ENCODE assay signal across 26 mouse cellular contexts in the genomic region with DNA sequence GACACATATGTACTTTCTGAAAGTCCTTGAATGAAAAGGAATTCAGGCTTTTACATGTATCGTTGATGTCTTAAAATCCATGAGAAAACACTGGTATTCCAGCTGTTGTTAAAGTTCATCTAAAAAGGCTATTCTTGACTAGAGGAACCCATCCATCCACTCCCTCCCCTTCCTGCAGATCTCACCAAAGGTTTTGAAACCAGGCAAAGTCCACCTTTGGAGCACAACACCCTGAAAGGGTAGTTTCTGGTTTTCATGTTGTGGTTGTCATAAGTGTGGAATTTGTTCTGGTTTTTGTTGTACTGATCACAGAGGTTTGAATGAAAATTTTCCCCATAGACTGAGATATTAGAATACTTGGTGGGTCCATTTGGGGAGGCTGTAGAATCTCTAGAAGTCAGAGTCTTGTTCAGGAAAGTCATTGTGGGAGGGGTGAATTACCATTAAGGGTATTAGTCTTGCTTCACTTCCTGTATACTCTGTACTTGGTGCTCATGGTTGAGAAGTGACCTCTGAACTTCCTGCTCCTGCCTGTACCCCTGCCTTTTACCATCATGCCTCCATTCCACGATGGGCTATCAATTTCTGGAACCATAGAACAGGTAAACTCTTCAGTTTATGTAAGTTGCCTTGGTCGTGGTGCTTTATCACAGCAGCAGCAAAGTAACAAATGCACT. TPM values are rescaled to one million over a fixed set of nuclear protein-coding genes. Genes with fewer than 3 reads are reported as not detected.
DNase-seq lines count a peak whose midpoint lies in the region; ATAC-seq and TF ChIP-seq lines count a peak whose summit lies in the region.
"Had no signal": no experiment of that assay in that cellular context is flagged by ENCODE, and none has a peak within 500 bp of the region (broad histone marks: within the 10 kb centered on the region; RNA-seq: fewer than 3 reads in every experiment).

No protein-coding gene starts in this region.

- no peak overlapping the region for H3K4me2 ChIP-seq in intestine, embryonic 16.5 days (ENCODE audit: low read depth, low read length)
- no peak overlapping the region for H3K4me2 ChIP-seq in intestine, embryonic 15.5 days (replicated peaks)
- no peak overlapping the region for H3K4me2 ChIP-seq in liver, embryonic 12.5 days
- no peak overlapping the region for H3K4me2 ChIP-seq in intestine, postnatal 0 days (replicated peaks; ENCODE audit: low read depth)
- H3K4me2 ChIP-seq: embryonic facial prominence, embryonic 12.5 days; embryonic facial prominence, embryonic 15.5 days; forebrain, embryonic 15.5 days; heart, embryonic 13.5 days; hindbrain, embryonic 14.5 days had no signal

- H3K36me3 ChIP-seq in intestine, embryonic 16.5 days (ENCODE audit: control insufficient read depth, insufficient read depth, low read length) = no peaks in the 10 kb centered on the region
- H3K36me3 ChIP-seq in intestine, embryonic 15.5 days = no peaks in the 10 kb centered on the region
- H3K36me3 ChIP-seq in liver, adult 2 months (ENCODE audit: control insufficient read depth, insufficient read depth, low read length) = peaks cover 3% of the 10 kb centered on the region
- no peaks in the 10 kb centered on the region for H3K36me3 ChIP-seq in liver, embryonic 12.5 days
- H3K36me3 ChIP-seq in intestine, postnatal 0 days (ENCODE audit: control insufficient read depth, insufficient read depth) = no peaks in the 10 kb centered on the region
- H3K36me3 ChIP-seq in small intestine, adult 2 months (ENCODE audit: control insufficient read depth, insufficient read depth, low read length) = no peaks in the 10 kb centered on the region
- H3K36me3 ChIP-seq: embryonic facial prominence, embryonic 12.5 days; embryonic facial prominence, embryonic 15.5 days; forebrain, embryonic 15.5 days; heart, embryonic 10.5 days; heart, embryonic 13.5 days had no signal

- peaks cover 6% of the 10 kb centered on the region; the same call in 1 of the 2 replicates for H3K4me1 ChIP-seq in intestine, embryonic 16.5 days (ENCODE audit: control insufficient read depth, insufficient read depth, low read length)
- no peaks in the 10 kb centered on the region for H3K4me1 ChIP-seq in intestine, embryonic 15.5 days (replicated peaks)
- peaks cover 43% of the 10 kb centered on the region for H3K4me1 ChIP-seq in liver, adult 2 months (ENCODE audit: control insufficient read depth, insufficient read depth, low read length)
- no peaks in the 10 kb centered on the region for H3K4me1 ChIP-seq in liver, embryonic 12.5 days
- H3K4me1 ChIP-seq in intestine, postnatal 0 days (replicated peaks; ENCODE audit: control insufficient read depth, insufficient read depth, low read length) = peaks cover 7% of the 10 kb centered on the region; the same call in 1 of the 2 replicates
- H3K4me1 ChIP-seq in small intestine, adult 2 months (ENCODE audit: control insufficient read depth, insufficient read depth, insufficient read length, low read length) = peaks cover 20% of the 10 kb centered on the region
- H3K4me1 ChIP-seq: embryonic facial prominence, embryonic 12.5 days; embryonic facial prominence, embryonic 15.5 days; forebrain, embryonic 15.5 days; heart, embryonic 10.5 days; heart, embryonic 13.5 days had no signal

- peak; percentile 56 for ATAC-seq in intestine, embryonic 16.5 days
- no peak for ATAC-seq in intestine, embryonic 15.5 days
- no peak for ATAC-seq in liver, embryonic 12.5 days
- ATAC-seq in intestine, postnatal 0 days = 0 out of 2 replicates have a peak, but pooled peaks have one; percentile 49
- ATAC-seq: forebrain, embryonic 15.5 days; Patski had no signal

- TF ChIP-seq POLR2A in liver, adult 2 months (IDR thresholded peaks at IDR 0.05; ENCODE audit: extremely low read depth, insufficient read depth, low read length) = no peak
- no peak for TF ChIP-seq POLR2A in small intestine, adult 2 months (IDR thresholded peaks at IDR 0.05; ENCODE audit: low read depth, low read length)

- H3K9me3 ChIP-seq in intestine, embryonic 16.5 days (ENCODE audit: control insufficient read depth, low read length) = no peaks in the 10 kb centered on the region
- H3K9me3 ChIP-seq in intestine, embryonic 15.5 days = no peaks in the 10 kb centered on the region
- H3K9me3 ChIP-seq in liver, embryonic 12.5 days (replicated peaks) = no peaks in the 10 kb centered on the region
- H3K9me3 ChIP-seq in intestine, postnatal 0 days (ENCODE audit: control insufficient read depth) = no peaks in the 10 kb centered on the region
- H3K9me3 ChIP-seq: embryonic facial prominence, embryonic 12.5 days; embryonic facial prominence, embryonic 15.5 days; forebrain, embryonic 15.5 days; heart, embryonic 10.5 days; heart, embryonic 13.5 days had no signal

- no peak for TF ChIP-seq CTCF in liver, adult 2 months (IDR thresholded peaks at IDR 0.05; ENCODE audit: low read depth, low read length)
- TF ChIP-seq CTCF in intestine, postnatal 0 days (IDR thresholded peaks at IDR 0.05; ENCODE audit: low read depth) = no peak
- TF ChIP-seq CTCF in small intestine, adult 2 months (IDR thresholded peaks at IDR 0.05; ENCODE audit: extremely low read depth, insufficient read length, insufficient replicate concordance, low read depth, low read length) = no peak

- peak overlapping the region; percentile 41; the same call in 1 of the 2 replicates for H3K27ac ChIP-seq in intestine, embryonic 16.5 days (ENCODE audit: low read length)
- no peak overlapping the region for H3K27ac ChIP-seq in intestine, embryonic 15.5 days
- H3K27ac ChIP-seq in liver, adult 2 months (replicated peaks; ENCODE audit: insufficient read depth, low read depth, low read length) = peak overlapping the region; percentile 99
- H3K27ac ChIP-seq in liver, embryonic 12.5 days = no peak overlapping the region
- no peak overlapping the region for H3K27ac ChIP-seq in intestine, postnatal 0 days (ENCODE audit: low read depth, low read length)
- peak overlapping the region; percentile 50 for H3K27ac ChIP-seq in small intestine, adult 2 months (ENCODE audit: insufficient read depth, low read depth, low read length)
- H3K27ac ChIP-seq: embryonic facial prominence, embryonic 12.5 days; embryonic facial prominence, embryonic 15.5 days; forebrain, embryonic 15.5 days; heart, adult 2 months; heart, embryonic 10.5 days; heart, embryonic 13.5 days; hindbrain, embryonic 14.5 days had no signal

- 73% methylated on average over 3 of the region's 3 CpGs for WGBS in intestine, embryonic 16.5 days
- WGBS in intestine, embryonic 15.5 days = 83% methylated on average over 3 of the region's 3 CpGs
- WGBS in liver, adult 2 months = 32% methylated on average over 3 of the region's 3 CpGs
- WGBS in liver, embryonic 12.5 days (ENCODE audit: insufficient replicate concordance) = 54% methylated on average over 3 of the region's 3 CpGs
- 65% methylated on average over 3 of the region's 3 CpGs for WGBS in intestine, postnatal 0 days
- 60% methylated on average over 3 of the region's 3 CpGs for WGBS in small intestine, adult 2 months

- H3K9ac ChIP-seq in intestine, embryonic 16.5 days (ENCODE audit: low read depth, low read length) = no peak overlapping the region
- H3K9ac ChIP-seq in intestine, embryonic 15.5 days = no peak overlapping the region
- no peak overlapping the region for H3K9ac ChIP-seq in liver, adult 2 months (ENCODE audit: low read depth, low read length)
- no peak overlapping the region for H3K9ac ChIP-seq in liver, embryonic 12.5 days
- H3K9ac ChIP-seq in intestine, postnatal 0 days (ENCODE audit: low read depth, low read length) = no peak overlapping the region
- H3K9ac ChIP-seq: embryonic facial prominence, embryonic 12.5 days; embryonic facial prominence, embryonic 15.5 days; forebrain, embryonic 15.5 days; heart, embryonic 13.5 days; hindbrain, embryonic 14.5 days had no signal

- H3K79me2 ChIP-seq in liver, adult 2 months (ENCODE audit: control insufficient read depth, insufficient read depth, low read length) = peaks cover 42% of the 10 kb centered on the region

- no peak overlapping the region for H3K4me3 ChIP-seq in intestine, embryonic 16.5 days (ENCODE audit: low read length)
- no peak overlapping the region for H3K4me3 ChIP-seq in intestine, embryonic 15.5 days (replicated peaks)
- no peak overlapping the region for H3K4me3 ChIP-seq in liver, adult 2 months (ENCODE audit: insufficient read depth, low read depth, low read length)
- no peak overlapping the region for H3K4me3 ChIP-seq in liver, embryonic 12.5 days
- H3K4me3 ChIP-seq in intestine, postnatal 0 days (ENCODE audit: low read depth, low read length) = no peak overlapping the region
- H3K4me3 ChIP-seq in small intestine, adult 2 months (ENCODE audit: low read depth, low read length) = no peak overlapping the region
- H3K4me3 ChIP-seq: embryonic facial prominence, embryonic 12.5 days; embryonic facial prominence, embryonic 15.5 days; forebrain, embryonic 15.5 days; heart, adult 2 months; heart, embryonic 10.5 days; heart, embryonic 13.5 days had no signal

- peak; percentile 85 for DNase-seq in liver, adult 2 months (ENCODE audit: extremely low read depth, low read depth, low spot score)
- DNase-seq in Muller cell, postnatal 12 days (ENCODE audit: inconsistent ontology term) = no peak
- no peak for DNase-seq in adrenal gland, postnatal 14 days
- DNase-seq: adrenal gland, postnatal 10 days; cerebellum, adult 11 months; cerebellum, adult 2 months; cerebellum, adult 9-11 months; cerebellum, postnatal 25 days; gastrocnemius, postnatal 10 days; gastrocnemius, postnatal 36 days; heart, adult 2 months; heart, postnatal 14 days; heart, postnatal 4 days had no signal

- no peaks in the 10 kb centered on the region for H3K27me3 ChIP-seq in intestine, embryonic 16.5 days (replicated peaks; ENCODE audit: control insufficient read depth, insufficient read depth, low read length)
- no peaks in the 10 kb centered on the region for H3K27me3 ChIP-seq in intestine, embryonic 15.5 days (replicated peaks)
- H3K27me3 ChIP-seq in liver, adult 2 months (ENCODE audit: control insufficient read depth, insufficient read depth, low read length) = no peaks in the 10 kb centered on the region
- no peaks in the 10 kb centered on the region for H3K27me3 ChIP-seq in liver, embryonic 12.5 days (replicated peaks)
- H3K27me3 ChIP-seq in intestine, postnatal 0 days (replicated peaks; ENCODE audit: control insufficient read depth, insufficient read depth, low read length) = no peaks in the 10 kb centered on the region
- H3K27me3 ChIP-seq in small intestine, adult 2 months (ENCODE audit: control insufficient read depth, insufficient read depth, low read length) = no peaks in the 10 kb centered on the region
- H3K27me3 ChIP-seq: embryonic facial prominence, embryonic 12.5 days; embryonic facial prominence, embryonic 15.5 days; forebrain, embryonic 15.5 days; Patski had no signal

RNA-seq across cellular contexts. Expression of gene Arhgap42, which starts 27.4 kb away (rescaled TPM):
- polyA plus RNA-seq in intestine, embryonic 16.5 days (2015; fragmentation: Nextera tagmentation; extraction: Ambion mirVana) = 28.9 and 30.5 TPM in 2 replicates
- 34.5 and 43.0 TPM in 2 replicates for polyA plus RNA-seq in intestine, embryonic 15.5 days (2015; fragmentation: Nextera tagmentation; extraction: Ambion mirVana)
- total RNA-seq in liver, adult 2 months (2014; rRNA removed) = 28.1 and 30.1 TPM in 2 replicates
- polyA plus RNA-seq in liver, adult 2 months (2012; rRNA removed) = 20.3 and 21.8 TPM in 2 replicates
- 10.6 and 11.6 TPM in 2 replicates for polyA plus RNA-seq in liver, embryonic 12.5 days (2016; fragmentation: Nextera tagmentation; extraction: Ambion mirVana)
- polyA plus RNA-seq in intestine, postnatal 0 days (2015; fragmentation: Nextera tagmentation; extraction: Ambion mirVana) = 23.4 and 27.2 TPM in 2 replicates
- 17.4 and 39.2 TPM in 2 replicates for polyA plus RNA-seq in small intestine, adult 2 months (2012; rRNA removed)
- 30.1 and 30.3 TPM in 2 replicates for total RNA-seq in adrenal gland, postnatal 14 days (2021)
- total RNA-seq: granulocyte monocyte progenitor cell, adult 5-6 weeks had no signal

Comparison
In these comparisons a context has a peak if more than half of its experiments do, and no peak if none do; other contexts are left out.
1. ATAC-seq: peak in intestine, embryonic 16.5 days (single experiment) and intestine, postnatal 0 days (single experiment); none in intestine, embryonic 15.5 days (single experiment) and liver, embryonic 12.5 days (single experiment).
2. H3K27ac ChIP-seq: peak in intestine, embryonic 16.5 days (single experiment), liver, adult 2 months (single experiment) and small intestine, adult 2 months (single experiment); none in intestine, embryonic 15.5 days (single experiment), liver, embryonic 12.5 days (single experiment) and intestine, postnatal 0 days (single experiment).